Mouse (Mus musculus) retina, postnatal 1 day (tissue): ENCODE measurements around the gene Zfp64.
A peak's percentile ranks its signal among the peaks of the same experiment; 100 is the strongest.

Experiments
- DNase-seq: peaks from one replicate; pipeline ENCODE4 v3.0.0-alpha.2; 2012

Gene Zfp64

DNA sequence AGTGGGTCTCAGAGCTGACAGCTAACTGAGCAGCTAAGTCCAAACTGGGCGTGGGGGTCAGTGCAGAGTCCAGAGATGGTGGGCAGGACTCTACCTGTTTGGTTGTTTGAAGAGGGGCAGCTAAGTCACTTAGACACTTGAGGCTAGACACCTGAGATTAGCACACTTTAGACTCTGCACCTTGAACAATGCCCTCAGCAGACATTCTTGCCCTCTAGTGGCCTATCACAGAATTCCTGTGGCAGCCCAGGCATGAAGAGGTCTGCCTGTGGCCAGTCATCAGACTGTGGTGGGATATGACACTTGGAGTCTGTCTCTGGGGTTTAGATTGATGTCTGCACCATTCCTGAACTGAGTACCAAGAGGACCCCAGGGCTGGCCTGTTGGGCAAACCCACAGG, 7.7 kb downstream of the Zfp64 start:
- no peak for DNase-seq

DNA sequence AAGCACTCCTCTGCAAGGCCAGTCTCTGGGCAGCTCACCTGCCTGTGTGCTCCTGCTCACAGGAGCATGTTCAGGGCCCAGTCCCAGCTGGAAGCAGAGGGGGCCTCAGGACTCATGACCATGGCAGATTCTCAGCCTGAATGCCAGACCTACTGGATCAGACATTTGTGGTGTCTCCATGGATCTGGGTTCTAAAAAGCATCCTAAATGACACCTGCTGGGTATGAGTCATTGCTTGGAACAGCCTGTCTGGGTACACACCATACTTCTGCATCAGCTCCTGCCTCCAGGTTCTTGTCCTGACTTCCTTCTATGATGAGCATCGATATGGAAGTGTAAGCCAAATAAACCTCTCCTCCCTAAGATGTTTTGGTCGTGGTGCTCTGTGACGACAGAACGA, 11.4 kb downstream of the Zfp64 start:
- no peak for DNase-seq

DNA sequence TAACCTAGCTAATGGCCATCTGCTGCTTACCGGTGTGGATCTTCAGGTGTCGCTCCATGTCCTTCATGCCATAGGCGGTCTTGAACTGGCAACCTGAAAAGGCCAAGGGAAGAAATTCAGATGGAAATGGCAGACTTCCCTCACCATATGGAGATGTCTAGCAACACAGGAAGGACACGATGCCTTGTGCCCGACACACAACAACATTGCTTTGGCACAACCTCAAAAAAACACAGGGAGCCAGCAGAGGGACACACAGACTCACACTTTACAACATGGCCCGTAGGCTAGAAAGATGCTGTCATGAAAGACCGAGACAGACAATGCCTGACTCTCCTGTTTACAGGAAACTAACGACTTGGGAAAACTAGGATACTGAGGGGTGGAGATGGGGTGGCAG, 15.4 kb downstream of the Zfp64 start:
- DNase-seq: no peak

DNA sequence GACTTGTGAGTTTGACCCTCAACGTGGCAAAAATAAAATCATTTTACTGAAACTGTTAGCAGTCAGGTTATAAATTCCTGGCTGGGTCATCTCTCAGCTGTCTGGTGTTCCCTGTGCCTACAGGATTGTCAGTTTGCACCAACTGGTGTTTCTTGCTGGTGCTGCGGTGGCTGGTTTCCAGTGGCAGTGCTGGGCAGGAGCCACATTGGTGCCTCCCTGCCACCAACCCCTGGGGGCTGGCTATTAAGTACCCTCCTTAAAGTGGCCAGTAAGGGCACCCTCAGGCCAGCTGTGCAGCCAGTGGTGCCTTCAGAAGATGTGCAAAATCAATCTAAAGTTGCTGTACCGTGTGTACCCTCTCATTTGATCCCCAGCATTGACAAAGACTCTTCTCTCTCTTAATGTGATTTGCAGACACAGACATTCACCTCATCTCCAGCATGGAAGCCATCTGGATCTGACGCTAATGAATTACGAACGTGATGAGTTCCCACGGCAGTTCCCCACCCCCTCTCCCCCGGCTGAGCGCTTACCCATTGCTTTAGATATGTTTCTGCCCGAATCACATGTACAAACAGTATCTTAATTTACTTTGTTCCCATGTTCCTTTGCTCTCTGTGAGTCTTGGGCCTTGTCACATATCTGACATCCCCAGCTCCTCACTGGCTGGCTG, 16.0 kb downstream of the Zfp64 start:
- DNase-seq: no peak

DNA sequence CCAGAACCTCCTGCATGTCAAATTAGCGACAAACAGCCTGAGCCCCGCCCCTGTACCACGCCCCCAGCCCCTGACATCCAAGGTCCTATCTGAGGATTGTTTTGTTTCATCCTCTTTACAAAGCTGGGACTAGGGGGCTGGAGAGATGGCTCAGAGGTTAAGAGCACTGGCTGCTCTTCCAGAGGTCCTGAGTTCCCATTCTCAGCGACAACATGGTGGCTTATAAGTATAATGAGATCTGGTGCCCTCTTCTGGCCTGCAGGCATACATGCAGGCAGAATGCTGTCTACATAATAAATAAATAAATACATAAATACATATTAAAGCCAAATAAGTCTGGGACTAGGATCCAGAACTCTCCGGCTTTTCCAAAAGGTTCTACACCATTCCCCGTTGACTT, 18.5 kb downstream of the Zfp64 start:
- DNase-seq: no peak

DNA sequence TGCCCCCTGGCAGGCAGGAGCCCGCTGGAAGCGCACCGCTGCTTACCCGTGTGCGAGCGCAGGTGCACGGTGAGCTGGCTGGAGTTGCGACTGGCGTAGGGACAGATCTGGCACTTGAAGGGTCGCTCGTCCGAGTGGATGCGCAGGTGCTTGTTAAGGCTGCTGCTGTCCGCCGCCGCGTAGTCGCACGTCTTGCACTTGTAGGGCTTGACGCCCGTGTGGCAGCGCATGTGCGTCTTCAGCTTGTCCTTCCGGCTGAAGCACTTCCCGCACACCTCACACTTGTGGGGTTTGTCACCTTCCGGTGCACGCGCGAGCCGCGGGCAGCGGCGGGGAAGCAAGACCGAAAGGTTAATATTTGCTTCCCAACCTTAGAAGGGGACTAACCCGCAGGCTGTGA, 20.2 kb downstream of the Zfp64 start:
- DNase-seq: no peak

DNA sequence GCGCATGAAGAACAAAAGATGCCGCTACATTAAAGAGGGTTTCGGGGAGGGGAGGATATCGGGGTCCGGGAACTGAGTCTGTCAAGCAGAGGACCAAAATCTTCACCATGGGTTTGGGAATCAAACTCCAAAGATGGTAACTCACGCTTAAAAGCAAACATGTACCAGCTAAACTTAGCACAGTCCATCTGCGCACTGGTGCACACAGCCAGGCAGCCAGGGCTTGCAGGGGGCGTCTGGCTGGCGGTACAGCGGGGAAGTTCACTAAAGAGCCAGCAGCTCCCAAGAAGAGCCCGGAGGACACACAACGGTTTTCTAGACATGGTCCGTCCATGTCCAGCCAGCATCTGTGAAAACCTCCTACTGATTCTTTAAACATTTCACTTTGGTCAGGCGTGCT, 23.7 kb downstream of the Zfp64 start:
- no peak for DNase-seq

DNA sequence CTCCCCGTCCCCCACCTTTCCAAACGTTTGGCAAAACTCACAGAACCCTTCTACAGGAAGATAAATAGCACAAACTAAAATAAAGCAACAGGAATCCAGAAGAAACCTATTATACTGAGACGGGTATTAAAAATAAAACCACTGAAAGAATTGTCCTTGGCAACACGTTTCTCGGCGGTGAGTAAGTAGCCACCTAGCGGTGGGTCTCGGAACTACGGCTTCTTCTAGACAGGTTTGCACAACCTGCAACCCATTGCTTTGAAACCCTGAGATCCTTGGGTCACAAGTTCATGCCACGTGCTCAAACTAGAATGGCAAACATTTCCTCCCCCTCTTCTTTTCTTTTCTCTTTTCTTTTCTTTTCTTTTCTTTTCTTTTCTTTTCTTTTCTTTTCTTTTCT, 25.7 kb downstream of the Zfp64 start:
- DNase-seq: peak; percentile 68

DNA sequence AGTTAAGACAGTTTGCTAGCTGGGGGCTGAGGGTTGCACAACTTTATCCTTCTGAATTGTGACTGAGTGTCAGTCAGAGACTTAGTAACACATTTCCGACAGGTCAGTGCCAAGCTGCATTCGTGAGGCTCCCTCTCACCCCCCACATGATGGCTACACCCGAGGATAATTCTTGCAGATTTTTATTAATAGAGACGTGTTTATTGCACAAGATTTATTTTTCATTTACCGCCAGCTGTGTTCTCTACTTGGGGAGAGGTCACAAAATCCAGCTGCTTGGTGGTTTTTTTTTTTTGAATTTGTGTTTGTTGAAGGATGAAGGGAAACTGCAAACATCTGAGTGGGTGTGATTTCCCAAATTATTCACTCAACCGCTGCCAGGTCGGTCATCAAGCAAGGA, 28.0 kb downstream of the Zfp64 start:
- DNase-seq: no peak

DNA sequence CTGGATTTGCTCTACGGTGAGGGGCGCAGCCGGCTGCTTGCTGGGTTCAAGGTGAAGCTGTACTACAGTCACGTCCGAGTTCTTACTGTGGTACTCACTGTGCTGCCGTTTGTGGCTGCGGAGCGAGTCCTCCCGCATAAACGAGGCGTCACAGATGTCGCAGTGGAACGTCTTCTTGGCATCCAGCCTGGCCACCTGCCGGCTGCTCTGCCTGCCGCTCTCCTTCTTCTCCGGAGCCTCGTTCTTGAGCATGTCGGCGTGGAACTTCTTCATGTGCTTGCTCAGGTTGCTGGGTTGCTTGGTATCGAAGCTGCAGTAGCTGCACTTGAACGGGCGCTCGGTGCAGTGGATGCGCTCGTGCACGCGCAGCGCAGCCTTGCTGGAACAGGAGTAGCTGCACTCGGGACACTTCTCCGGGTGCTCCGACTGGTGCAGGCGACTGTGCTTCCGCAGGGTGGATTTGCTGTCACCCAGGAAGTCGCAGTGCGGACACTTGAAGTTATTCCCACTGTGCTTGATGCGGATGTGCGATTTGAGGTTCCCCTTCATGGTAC, 29.1 kb downstream of the Zfp64 start:
- no peak for DNase-seq

DNA sequence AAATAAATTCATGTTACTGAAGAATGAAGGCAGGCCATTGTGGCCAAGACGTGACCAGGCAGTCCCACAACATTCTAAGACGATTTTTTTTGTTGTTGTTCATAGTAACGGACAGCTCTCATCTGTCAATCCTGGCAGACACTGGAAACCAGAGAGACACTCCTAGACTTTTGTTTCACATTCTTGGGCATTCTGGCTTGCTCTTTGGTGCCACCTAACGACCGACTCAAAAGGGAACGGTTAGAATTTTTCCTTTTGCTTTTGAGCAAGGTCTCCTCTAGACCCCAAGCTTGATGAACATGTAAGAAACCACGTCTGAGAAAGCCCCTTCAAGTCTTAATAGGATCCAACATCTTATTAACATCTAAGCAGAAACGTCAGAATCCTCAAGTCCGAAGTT, 31.7 kb downstream of the Zfp64 start:
- DNase-seq: peak; percentile 69

DNA sequence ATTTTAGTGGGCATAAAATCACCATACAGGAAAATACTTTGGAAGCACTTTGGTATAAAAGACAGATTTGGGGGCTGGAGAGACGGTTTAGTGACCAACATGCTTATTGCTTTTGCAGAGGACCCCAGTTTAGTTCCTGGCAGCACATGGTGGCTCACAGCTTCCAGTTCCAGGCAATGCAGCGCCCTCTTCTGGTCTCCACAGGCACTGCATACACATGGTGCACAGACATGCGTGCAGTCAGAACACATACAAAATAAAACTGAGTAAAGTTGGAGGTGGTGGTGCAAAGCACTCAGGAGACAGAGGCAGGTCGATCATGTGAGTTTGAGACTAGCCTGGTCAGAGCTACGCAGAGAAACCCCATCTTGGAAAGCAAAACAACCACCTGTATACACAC, 32.9 kb downstream of the Zfp64 start:
- no peak for DNase-seq

DNA sequence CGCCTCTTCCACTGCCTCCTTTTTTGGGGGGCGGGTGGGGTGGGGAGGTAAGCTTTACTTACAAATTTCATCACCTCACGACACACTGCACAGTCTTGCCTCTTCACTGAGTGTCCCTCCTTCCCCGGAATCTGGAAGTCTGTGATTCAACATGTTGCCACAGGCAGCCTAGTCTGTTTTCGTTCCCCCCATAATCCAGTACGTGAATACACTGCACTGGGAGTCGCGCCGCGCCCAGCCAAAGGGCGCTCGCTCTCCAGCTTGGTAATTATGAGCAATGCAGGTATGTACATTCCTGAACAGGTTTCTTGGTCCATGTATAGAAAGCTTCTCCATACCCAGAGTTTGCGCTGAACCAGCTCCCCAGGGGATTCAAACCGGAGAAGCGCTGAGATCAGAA, 35.4 kb downstream of the Zfp64 start:
- no peak for DNase-seq

DNA sequence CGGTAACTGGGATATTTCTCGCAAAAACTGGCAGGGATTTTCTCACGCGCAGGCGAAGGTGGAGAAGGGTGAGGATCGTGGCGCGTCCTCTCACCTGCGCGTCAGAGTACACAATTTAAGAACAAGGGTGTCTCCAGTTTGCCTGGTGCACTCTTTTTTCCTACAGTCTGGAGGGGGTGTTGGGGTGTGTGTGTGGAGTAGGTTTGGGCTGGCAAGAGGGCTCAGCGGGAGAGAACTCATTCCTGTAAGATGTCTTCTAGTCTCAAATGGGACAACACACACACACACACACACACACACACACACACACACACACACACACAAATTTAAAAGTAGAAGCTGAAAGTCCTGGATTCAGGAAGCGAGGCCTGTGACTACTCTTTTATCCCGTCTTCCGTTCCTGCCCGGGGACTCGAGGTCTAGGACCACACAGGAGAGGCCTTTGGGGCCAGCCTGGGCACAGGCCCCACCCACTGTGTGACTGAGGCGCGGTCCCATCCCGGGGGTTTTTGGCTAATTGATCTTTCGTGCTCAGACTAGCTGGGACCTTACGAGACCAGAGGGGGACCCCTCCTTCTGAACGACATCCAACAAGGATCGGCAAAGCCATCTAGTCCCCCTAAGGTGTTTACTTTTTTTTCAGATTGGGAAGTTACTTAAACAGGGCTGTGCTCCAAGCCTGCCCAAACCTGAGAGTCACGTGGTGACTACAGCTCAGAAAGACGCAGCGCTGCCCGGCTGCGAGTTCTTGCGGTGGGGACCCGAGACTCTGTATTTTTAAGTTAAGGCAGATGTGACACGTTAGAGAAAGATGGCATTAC, 42.3 kb downstream of the Zfp64 start:
- peak; percentile 13 for DNase-seq

DNA sequence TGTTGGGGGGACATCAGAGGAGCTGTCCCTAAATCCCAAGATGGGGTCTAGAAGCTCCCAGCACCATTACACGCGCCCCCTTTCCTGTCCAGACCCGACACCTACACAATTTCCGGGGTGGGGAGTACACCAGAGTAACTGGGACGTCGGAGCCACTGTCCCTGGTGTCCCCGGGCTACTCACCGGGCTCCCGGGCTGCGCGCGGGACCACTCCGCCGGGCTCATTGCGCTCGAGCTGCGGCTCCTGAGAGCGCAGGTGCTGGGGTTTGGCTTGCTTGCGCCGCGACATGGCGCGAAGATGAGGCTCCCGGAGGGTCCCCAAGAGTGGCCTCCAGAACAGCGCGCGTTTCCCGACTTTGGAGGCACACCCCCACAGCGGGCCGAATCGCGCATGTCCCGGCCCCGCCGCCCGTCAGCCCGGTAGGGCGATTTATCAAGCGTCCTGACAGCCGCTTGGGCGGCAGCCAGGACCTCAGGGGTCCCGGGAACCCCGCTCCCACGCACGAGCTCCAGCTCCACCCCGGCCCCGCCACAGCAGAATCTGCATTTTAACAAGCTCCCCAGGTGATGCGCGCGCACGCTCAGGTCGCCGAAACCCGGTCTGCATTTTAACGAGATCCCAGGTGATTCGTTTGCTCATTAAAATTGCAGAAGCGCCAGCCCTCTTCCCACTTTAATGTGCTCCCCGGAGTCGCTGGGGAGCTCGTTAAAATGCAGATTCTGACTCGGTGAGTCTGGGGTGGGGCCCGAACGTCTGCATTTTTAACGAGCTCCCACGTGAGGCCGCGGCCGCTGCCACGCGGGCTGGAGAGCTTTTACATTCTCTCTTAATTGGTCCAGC, 43.1 kb downstream of the Zfp64 start:
- peak; percentile 56 for DNase-seq

DNA sequence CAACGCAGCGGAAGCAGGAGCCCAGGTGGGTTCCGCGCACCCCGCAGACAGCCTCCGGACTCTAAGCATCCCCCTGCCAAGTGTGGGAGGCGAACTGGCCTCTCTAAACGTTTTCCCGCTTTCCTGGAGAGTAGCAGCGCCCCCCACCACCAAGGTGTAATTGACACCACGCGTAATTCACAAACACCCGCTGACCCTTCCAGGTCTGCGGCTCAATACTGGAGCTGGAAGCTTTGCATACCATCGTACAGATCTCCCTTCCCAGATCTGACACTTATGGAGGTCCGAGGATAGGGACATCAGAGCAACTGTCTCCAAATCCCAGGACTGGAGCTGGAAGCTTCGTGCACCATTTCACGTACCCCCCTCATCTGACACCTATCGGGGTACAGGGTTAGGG, 43.9 kb downstream of the Zfp64 start:
- DNase-seq: peak; percentile 22

DNA sequence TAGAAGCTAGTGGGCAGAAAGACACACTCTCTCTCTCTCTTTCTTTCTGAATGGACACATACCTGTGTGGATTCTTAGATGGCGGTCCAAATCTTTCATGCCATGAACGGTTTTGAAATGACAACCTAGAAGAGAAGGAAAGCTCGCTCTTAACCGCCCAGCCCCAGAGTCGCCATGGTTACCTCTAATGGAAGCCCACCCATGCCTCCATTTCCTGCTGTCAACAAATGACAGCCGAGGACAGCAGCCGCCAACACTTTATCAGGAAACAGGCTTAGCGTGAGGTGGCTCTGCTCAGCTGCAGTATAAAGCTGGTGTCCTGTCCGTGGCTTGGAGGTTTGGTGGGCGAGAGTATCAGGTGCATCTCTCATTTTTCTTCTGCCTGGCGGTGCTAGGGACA, 49.4 kb downstream of the Zfp64 start:
- no peak for DNase-seq

DNA sequence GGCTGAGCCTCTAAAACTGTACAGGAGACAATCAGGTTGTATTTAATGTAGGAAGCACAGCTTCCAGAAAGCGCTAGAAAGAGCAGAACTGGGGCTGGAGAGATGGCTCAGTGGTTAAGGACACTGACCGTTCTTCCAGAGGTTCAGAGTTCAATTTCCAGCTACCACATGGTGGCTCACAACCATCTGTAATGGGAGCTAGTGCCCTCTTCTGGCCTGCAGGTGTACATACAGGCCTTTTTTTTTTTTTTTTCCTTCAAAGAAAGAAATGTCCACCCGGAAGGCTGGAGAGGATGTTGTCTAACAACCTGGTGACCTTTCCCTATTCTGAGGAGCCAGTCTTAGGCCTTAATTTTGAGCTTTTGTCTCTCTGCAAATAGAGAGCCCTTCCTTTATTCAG, 50.5 kb downstream of the Zfp64 start:
- DNase-seq: peak; percentile 30

DNA sequence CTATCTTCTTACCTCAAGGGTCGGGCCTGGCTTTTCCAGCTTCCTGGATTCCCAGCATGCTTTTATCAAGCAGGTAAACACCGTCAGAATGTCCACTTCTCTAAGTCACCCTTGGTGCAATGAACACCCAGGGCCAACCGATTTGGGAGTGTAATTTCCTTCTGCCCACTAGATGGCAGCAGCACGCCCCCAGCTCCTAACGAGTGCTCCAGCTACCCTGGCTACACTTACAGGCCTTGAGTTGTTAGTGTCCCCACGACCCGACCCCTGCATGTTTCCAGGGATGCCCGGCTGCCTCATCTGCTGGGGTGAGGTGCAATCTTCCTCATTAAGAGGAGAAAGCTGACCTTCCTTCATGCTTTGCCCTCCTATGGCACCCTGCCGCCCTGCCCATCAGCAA, 51.2 kb downstream of the Zfp64 start:
- peak; percentile 77 for DNase-seq

DNA sequence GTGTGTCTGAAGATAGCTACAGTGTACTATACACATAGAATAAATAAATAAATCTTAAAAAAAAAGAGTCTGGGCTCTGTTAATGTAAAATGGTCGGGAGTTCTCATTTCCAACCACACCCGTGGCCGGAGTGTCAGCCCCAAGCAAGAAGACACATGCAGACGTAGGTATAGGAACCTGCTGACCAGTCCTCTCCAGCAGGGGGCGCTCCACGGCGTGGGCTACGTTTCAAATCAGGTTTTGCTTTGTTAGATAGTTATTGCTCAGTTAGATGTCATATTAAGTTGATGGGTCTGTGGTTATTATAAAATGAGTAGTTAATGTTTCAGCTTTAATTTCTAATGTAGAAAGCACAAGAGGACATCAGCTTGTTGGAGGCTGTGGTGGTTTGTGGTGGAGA, 52.8 kb downstream of the Zfp64 start:
- peak; percentile 43 for DNase-seq

DNA sequence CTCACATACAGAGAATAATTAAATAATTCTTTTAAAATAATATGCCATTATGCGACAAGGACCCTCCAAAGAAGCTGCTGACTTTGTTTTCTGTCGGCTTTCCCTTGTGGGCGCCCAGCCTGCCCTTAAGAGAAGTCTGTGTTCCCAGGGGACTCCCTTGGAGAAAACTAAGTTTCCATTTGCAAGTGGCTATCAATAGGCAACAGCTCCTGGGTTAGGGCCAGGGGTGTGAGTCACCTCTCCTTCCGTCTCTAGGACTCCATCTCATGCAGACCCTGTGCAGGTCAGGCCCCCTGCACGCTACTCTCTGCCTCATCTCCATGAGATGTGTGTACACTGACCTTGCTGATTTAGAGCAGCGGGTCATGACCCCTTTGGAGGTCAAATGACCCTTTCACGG, 57.5 kb downstream of the Zfp64 start:
- no peak for DNase-seq

DNA sequence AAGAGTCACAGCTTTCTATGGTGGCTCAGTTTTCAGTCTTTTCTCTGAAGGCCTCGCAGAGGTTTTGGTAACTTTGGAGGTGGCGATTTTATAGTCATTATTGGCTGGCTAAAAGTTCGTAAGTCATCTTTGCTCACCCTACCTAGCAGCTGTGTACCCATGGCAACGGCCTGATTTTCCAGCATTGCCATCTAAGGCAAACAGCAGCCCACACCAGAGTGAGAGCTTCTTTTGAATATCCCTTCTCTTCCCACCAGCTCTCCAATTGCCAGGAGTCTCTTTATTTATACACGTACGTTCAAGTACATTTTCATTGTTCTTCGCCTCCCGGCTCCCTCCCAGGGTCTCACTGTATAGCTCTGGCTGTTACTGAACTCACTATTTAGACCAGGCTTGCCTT, 59.9 kb downstream of the Zfp64 start:
- no peak for DNase-seq

DNA sequence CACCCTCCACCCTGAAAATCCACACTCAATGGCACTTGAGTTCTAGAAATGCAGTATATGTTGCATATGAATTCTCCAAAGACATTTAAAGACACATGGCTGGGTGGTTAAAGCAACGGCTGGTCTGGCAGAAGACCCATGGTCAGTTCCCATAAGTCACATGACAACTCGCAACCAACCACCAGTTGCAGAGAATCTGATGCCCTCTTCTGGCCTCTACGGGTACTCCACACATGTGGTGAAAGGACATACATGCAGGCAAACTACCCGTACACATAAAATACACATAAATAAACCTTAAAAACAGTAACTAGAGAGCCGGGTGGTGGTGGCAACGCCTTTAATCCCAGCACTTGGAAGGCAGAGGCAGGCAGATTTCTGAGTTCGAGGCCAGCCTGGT, 60.6 kb downstream of the Zfp64 start:
- no peak for DNase-seq

DNA sequence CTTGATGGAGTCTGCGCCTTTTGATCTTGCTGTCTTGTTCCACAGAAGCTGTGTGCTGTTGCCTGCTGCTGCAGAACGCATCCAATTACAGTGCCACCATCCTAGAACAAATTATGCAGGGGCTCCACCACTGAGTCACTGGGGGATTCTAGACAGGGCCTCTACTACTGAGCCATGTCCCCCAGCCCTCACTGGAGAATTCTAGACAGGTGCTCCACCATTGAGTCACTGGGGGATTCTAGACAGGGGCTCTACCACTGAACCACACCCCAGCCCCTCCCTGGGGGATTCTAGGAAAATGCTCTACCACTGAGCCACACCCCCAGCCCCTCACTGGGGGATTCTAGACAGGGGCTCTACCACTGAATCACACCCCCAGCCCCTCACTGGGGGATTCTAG, 63.3 kb downstream of the Zfp64 start:
- no peak for DNase-seq
